Mouse (Mus musculus) kidney, adult 2 months (tissue): ENCODE measurements around the gene Vmn1r232.

Source experiments
- CTCF ChIP-seq: fragments of 200-500 bp; conservative IDR thresholded peaks from 2 replicates; pipeline ENCODE4 v1.5.1; 2011; ENCODE audit warnings: low read depth, mild to moderate bottlenecking, control low read depth, low read length, moderate library complexity, mixed read lengths; ENCODE audit not compliant: insufficient read depth, insufficient read length
- POLR2A ChIP-seq: fragments of 200-500 bp; IDR thresholded peaks from one replicate; pipeline ENCODE4 v1.6.1; 2011; ENCODE audit warnings: low read depth, low read length, control low read depth

GRCm38 (mm10) chr17:20960386-20960785, 40.9 kb upstream of the Vmn1r232 start:
- no peak for TF ChIP-seq CTCF
- no peak for TF ChIP-seq POLR2A
